Mouse (Mus musculus) G1E (cell line): Measurements from ENCODE around the gene Tenm2. TPM values are rescaled to one million over a fixed set of nuclear protein-coding genes. Genes with fewer than 3 reads are reported as not detected.

ENCODE experiments used
- ATAC-seq: 2 replicates; pipeline ENCODE4 v1.8.0; 2016; ENCODE audit warnings: mild to moderate bottlenecking; ENCODE audit not compliant: insufficient number of reproducible peaks, poor library complexity, low FRiP score, severe bottlenecking; ENCODE audit errors: extremely low read depth
- DNase-seq: peaks from one replicate; pipeline ENCODE4 v3.0.0; 2012; ENCODE audit warnings: low spot score
- H3K27me3 ChIP-seq: 2 replicates; pipeline ENCODE4 v1.6.1; 2012; ENCODE audit warnings: mild to moderate bottlenecking, low read length, inconsistent platforms; ENCODE audit not compliant: insufficient read depth
- H3K36me3 ChIP-seq: replicated peaks from 2 replicates; pipeline ENCODE3; 2012; ENCODE audit warnings: mild to moderate bottlenecking, inconsistent platforms
- H3K4me1 ChIP-seq: 2 replicates; pipeline ENCODE4 v1.6.1; 2012; ENCODE audit warnings: low read depth, low read length, inconsistent platforms, mixed read lengths; ENCODE audit not compliant: insufficient read depth
- H3K4me3 ChIP-seq: 2 replicates; pipeline ENCODE4 v1.5.1; 2012; ENCODE audit warnings: low read depth, mild to moderate bottlenecking, inconsistent platforms, low read length, moderate library complexity, mixed read lengths
- H3K9me3 ChIP-seq: replicated peaks from 2 replicates; pipeline ENCODE4 v1.6.1; 2012; ENCODE audit warnings: inconsistent platforms
- CTCF ChIP-seq: IDR thresholded peaks from 2 replicates; pipeline ENCODE4 v1.5.1; 2012; ENCODE audit warnings: low read depth, low read length, inconsistent platforms, mixed read lengths
- GATA1 ChIP-seq: IDR thresholded peaks from 2 replicates; pipeline ENCODE4 v1.6.1; 2012; ENCODE audit warnings: borderline replicate concordance, low read length, inconsistent platforms, mixed read lengths
- GATA2 ChIP-seq: IDR thresholded peaks from 2 replicates; pipeline ENCODE4 v1.6.1; 2012; ENCODE audit warnings: low read depth, low read length, inconsistent platforms, borderline replicate concordance
- POLR2AphosphoS5 ChIP-seq: IDR thresholded peaks from 2 replicates; pipeline ENCODE4 v1.6.1; 2012; ENCODE audit warnings: low read depth, low read length, inconsistent platforms; ENCODE audit not compliant: insufficient replicate concordance
- TAL1 ChIP-seq: conservative IDR thresholded peaks from 2 replicates; pipeline ENCODE4 v1.6.1; 2012; ENCODE audit warnings: low read depth, low read length, inconsistent platforms, mixed read lengths
- polyA plus RNA-seq: library from polyadenylated mRNA; stranded (reverse); fragments of >175 nt; gene quantifications from 2 replicates; pipeline ENCODE4 v1.2.3, GENCODE M21; 2012
- total RNA-seq, 2 experiments: library from RNA; stranded (forward) in 1 of 2; stranded (reverse) in 1 of 2; fragments of 200-1000 nt in 1 of 2; fragments of >200 nt in 1 of 2; fragmentation: Nextera tagmentation in 1 of 2; gene quantifications; 2 replicates each; pipeline ENCODE4 v1.2.3; 2014 to 2017

The Tenm2 gene
- total and polyA plus RNA-seq, 3 experiments: 0.44 TPM; not detected in 2

DNA sequence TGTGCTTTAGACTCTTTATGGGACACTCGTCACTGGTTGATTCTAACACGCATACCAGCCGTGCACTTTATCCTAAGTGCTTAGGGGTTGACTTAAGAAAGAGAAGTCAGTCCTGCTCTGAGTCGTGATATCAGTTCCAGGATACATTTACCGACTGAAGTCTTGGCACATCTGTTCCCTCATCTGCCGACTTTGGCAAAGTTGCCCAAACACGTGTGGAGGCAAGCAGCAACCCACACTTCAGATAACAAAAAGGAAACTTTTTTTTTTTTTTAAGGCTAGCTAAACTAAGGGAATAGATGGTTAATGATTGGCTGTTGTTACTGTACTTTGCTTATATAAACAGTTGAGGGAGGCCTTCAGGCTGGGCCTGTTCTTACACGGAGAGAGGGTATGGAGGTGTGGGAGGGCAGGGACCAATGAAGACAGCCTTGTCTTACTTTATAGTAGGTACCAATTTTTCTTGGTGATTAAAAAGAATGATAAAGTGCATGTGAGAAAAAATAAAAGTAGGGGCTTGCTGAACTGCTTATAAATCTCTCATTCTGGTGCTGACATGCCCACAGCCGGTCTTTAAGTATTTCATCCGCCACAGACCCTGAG lies 930.3 kb downstream of the Tenm2 start:
- Histone ChIP-seq H3K9me3 (peaks cover 56% of the 10 kb centered on the region), H3K4me3 (no peak overlapping the region), H3K4me1 (no peaks in the 10 kb centered on the region), H3K36me3 (no peaks in the 10 kb centered on the region), H3K27me3 (no peaks in the 10 kb centered on the region)
- DNase-seq (no peak), ATAC-seq (no peak)
- no peak for TF ChIP-seq GATA2
- no peak for TF ChIP-seq GATA1
- no peak for TF ChIP-seq TAL1
- no peak for TF ChIP-seq CTCF
- TF ChIP-seq POLR2AphosphoS5: no peak

DNA sequence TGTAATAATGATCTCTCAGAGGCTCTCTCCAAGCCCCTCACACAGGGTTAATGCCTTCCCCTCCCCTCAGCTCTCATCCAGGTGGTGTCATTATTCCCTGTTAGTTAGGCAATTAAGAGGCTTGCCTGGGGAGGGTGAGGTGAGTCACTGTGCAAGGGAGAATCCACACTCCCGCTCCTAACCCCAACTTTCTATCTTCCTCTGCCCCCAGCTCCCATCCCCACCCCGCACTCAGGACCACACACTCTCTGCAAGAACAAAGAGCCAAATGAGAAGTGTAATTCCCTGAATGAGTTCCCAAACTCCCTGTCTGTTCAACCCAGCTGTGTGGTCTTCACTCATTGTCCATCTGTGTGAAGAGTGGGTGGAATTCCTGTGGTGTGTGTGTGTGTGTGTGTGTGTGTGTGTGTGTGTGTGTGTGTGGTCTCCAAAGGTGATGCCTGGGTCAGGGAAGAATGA lies 932.8 kb downstream of the Tenm2 start:
- no peak for ATAC-seq
- no peak for TF ChIP-seq POLR2AphosphoS5
- TF ChIP-seq GATA1: no peak
- no peak for TF ChIP-seq GATA2
- TF ChIP-seq TAL1: no peak
- no peak for TF ChIP-seq CTCF
- Histone ChIP-seq H3K36me3 (no peaks in the 10 kb centered on the region), H3K27me3 (no peaks in the 10 kb centered on the region), H3K4me1 (no peaks in the 10 kb centered on the region), H3K9me3 (peaks cover 51% of the 10 kb centered on the region), H3K4me3 (no peak overlapping the region)
- no peak for DNase-seq

DNA sequence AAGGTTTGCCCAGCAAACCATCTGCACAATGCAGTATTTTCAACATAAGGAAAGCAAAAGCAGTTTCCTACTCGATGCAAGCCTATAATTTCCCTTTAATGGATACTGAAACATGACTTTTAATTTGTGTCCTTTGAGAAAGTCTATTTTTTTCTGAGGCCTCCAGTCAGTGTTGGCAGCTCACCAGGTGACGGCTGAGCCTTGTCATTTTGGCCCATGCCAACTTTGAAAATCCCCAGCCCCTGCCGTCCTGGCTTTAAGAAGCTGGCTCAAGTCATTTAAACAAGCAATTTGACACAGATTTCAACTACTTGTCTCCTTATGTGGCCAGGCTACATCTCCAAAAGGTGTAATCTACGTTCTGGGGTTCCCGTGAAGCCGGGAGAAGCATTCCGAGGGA lies 933.7 kb downstream of the Tenm2 start:
- ATAC-seq: no peak
- Histone ChIP-seq H3K36me3 (no peaks in the 10 kb centered on the region), H3K4me1 (no peaks in the 10 kb centered on the region), H3K4me3 (no peak overlapping the region), H3K9me3 (peaks cover 49% of the 10 kb centered on the region), H3K27me3 (no peaks in the 10 kb centered on the region)
- TF ChIP-seq GATA2 (no peak), TAL1 (no peak)
- no peak for DNase-seq

DNA sequence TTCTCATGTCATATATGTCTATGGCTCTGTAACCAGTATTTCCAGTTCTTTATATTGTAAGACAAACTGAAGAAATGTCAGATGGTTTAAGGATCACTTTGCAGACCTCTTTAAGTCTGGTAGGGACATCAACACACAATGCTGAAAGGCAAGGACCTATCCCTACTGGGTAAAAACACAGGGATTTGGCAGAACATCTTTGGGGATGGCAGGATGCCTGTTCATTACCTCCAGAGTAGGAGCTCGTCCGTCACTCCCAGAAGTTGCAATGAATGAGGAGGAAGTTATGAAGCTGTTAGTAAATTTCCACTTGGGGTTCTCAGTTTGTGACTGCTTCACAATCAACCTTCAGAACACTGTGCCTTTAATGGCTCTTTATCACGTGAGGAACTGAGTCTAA lies 939.2 kb downstream of the Tenm2 start:
- TF ChIP-seq GATA1 (no peak), POLR2AphosphoS5 (no peak), GATA2 (no peak), CTCF (no peak), TAL1 (no peak)
- ATAC-seq: no peak
- H3K9me3 ChIP-seq: peaks cover 32% of the 10 kb centered on the region

DNA sequence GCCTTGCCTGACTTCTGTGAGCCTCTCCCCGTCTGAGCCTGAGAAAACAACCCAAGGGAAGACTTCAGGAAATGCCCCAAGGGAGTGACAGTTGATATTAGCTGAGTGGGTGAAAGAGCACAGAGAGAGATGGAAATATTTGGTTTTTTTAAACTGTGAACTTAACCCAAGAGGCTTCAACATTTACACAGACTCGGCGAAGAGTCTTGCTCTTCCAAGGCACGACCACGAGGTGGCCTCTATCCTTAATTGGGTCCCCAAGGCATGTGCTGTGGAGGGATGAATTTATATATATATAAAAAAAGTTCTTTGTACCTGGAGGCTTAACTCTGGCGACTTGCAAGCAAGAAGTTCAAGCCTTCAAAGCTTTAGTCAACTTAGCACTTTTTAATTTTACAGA lies 943.6 kb downstream of the Tenm2 start:
- H3K4me3 ChIP-seq: no peak overlapping the region
- ATAC-seq (no peak), DNase-seq (no peak)
- no peaks in the 10 kb centered on the region for H3K36me3 ChIP-seq
- H3K9me3 ChIP-seq: peaks cover 22% of the 10 kb centered on the region
- H3K27me3 ChIP-seq: no peaks in the 10 kb centered on the region
- no peaks in the 10 kb centered on the region for H3K4me1 ChIP-seq
- TF ChIP-seq GATA1 (no peak), GATA2 (no peak), POLR2AphosphoS5 (no peak), CTCF (no peak), TAL1 (no peak)

More for the DNA sequence above, 939.2 kb downstream of the Tenm2 start:
- H3K36me3 ChIP-seq: no peaks in the 10 kb centered on the region
- H3K4me1 ChIP-seq: no peaks in the 10 kb centered on the region
- H3K4me3 ChIP-seq: no peak overlapping the region
- no peak for DNase-seq
- H3K27me3 ChIP-seq: no peaks in the 10 kb centered on the region

DNA sequence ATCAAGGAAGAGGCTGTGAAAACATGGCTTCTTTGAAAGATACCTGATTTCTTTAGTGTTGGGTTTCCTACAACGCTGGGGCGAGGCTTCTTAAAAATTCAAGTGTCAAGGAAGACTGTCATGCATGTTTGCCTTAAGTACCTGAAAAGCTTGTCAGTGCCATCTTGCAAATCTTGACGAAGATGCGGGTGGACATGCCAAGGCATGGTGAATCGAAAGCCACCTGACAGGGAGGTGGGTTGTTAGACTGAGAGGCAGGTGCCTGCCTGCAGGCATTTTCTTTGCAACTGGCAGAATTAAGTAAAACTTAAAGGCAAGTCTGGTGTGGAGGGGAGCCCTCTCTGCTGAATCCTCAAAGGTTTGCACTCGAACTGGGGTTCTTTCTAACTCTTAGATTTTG lies 949.5 kb downstream of the Tenm2 start:
- ATAC-seq (no peak), DNase-seq (no peak)
- no peak overlapping the region for H3K4me3 ChIP-seq
- H3K9me3 ChIP-seq: peaks cover 33% of the 10 kb centered on the region
- no peaks in the 10 kb centered on the region for H3K27me3 ChIP-seq
- no peaks in the 10 kb centered on the region for H3K4me1 ChIP-seq
- no peak for TF ChIP-seq POLR2AphosphoS5
- no peak for TF ChIP-seq TAL1
- TF ChIP-seq GATA1: no peak
- TF ChIP-seq CTCF: no peak
- TF ChIP-seq GATA2: no peak
- no peaks in the 10 kb centered on the region for H3K36me3 ChIP-seq

DNA sequence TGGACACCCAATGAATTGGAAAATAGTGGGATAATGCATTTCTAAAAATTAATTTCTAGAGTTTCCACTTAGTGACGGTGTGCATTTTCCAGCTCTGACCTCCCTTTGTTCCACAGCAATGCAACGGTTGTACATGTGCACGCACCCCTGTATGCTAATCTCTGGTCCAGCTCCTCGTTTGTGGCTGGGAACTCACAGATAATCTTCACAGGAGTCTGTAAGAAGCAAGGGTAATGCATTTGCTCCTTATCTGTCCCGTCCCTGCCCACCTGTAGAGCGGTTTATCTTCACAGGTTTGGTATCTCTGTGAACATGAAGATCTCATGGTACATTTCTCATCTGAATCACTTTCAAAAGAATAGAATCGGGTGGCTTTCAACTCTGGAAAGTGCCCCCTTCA lies 955.2 kb downstream of the Tenm2 start:
- no peak for DNase-seq
- no peak overlapping the region for H3K4me3 ChIP-seq

More for the DNA sequence above, 955.2 kb downstream of the Tenm2 start:
- Histone ChIP-seq H3K36me3 (no peaks in the 10 kb centered on the region), H3K4me1 (no peaks in the 10 kb centered on the region), H3K9me3 (peaks cover 28% of the 10 kb centered on the region), H3K27me3 (no peaks in the 10 kb centered on the region)
- no peak for ATAC-seq
- TF ChIP-seq GATA2: no peak
- no peak for TF ChIP-seq POLR2AphosphoS5
- no peak for TF ChIP-seq GATA1
- no peak for TF ChIP-seq CTCF
- TF ChIP-seq TAL1: no peak
